Mouse (Mus musculus) limb, embryonic 10.5 days (tissue): ENCODE measurements around the gene Pabpc4. TPM values are rescaled to one million over a fixed set of nuclear protein-coding genes. Genes with fewer than 3 reads are reported as not detected.
"Not testable (repeated sequence)": the region's sequence is repeated elsewhere in the genome, so short reads cannot be mapped to it uniquely, and the experiment has no call there.

Experiments used
- DNase-seq: peaks from one replicate; pipeline ENCODE4 v3.0.0-alpha.2; 2017; ENCODE audit warnings: low spot score
- H3K27ac ChIP-seq: fragments of 300-500 bp; sonication (generic); 2 replicates; pipeline ENCODE4 v1.5.1; 2016; ENCODE audit warnings: mild to moderate bottlenecking
- H3K27me3 ChIP-seq: fragments of 300-500 bp; sonication (generic); 2 replicates; pipeline ENCODE4 v1.6.1; 2016; ENCODE audit warnings: low read depth, mild to moderate bottlenecking; ENCODE audit not compliant: poor library complexity, severe bottlenecking
- H3K36me3 ChIP-seq: fragments of 300-500 bp; sonication (generic); 2 replicates; pipeline ENCODE4 v1.6.1; 2016; ENCODE audit warnings: mild to moderate bottlenecking, moderate library complexity
- H3K4me1 ChIP-seq: fragments of 300-500 bp; sonication (generic); 2 replicates; pipeline ENCODE4 v1.6.1; 2016
- H3K4me3 ChIP-seq: fragments of 300-500 bp; sonication (generic); 2 replicates; pipeline ENCODE4 v1.5.1; 2016; ENCODE audit warnings: mild to moderate bottlenecking, moderate library complexity
- H3K9me3 ChIP-seq: fragments of 300-500 bp; sonication (generic); replicated peaks from 2 replicates; pipeline ENCODE4 v1.6.1; 2016; ENCODE audit warnings: mild to moderate bottlenecking
- whole genome bisulfite sequencing: fragments of 180-500 bp; shearing (Covaris S2); methylation state at CpG from one replicate; pipeline ENCODE4 v1.1.7; 2016; 5-methylcytosine and 5-hydroxymethylcytosine counted together
- polyA plus RNA-seq: library from polyadenylated mRNA; unstranded; fragments of >200 nt; fragmentation: Nextera tagmentation; extraction: Ambion mirVana; gene quantifications from 2 replicates; pipeline ENCODE4 v1.2.1, GENCODE M21; 2016

The Pabpc4 gene
- polyA plus RNA-seq, 1 experiment from 2014 or later, result 54.1 TPM

DNA sequence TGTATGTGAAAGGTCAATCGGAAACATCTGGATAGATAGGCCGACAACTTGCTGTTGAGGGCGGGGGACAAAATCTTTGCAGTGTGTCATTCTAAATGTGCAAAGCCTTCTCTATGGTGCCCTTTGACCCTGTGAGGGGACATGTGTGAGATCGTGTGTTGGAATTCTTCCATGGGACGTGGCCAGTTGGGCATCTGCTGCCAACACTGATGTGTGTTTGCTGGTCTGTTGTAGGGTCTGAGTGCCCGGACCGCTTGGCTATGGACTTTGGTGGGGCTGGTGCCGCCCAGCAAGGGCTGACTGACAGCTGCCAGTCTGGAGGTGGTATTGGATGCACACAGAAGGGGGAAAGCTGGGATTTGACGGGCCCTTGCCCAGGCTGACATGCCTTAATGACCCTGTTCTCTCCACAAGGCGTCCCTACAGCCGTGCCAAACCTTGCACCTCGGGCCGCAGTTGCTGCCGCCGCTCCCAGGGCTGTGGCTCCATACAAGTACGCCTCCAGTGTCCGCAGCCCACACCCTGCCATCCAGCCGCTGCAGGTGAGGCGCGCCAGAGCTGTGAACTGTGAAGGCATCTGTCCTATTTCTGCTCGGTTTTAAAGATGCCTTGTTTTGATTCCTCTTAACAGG lies 33.5 kb downstream of the Pabpc4 start:
- 88% methylated on average over 21 of the region's 21 CpGs for WGBS

DNA sequence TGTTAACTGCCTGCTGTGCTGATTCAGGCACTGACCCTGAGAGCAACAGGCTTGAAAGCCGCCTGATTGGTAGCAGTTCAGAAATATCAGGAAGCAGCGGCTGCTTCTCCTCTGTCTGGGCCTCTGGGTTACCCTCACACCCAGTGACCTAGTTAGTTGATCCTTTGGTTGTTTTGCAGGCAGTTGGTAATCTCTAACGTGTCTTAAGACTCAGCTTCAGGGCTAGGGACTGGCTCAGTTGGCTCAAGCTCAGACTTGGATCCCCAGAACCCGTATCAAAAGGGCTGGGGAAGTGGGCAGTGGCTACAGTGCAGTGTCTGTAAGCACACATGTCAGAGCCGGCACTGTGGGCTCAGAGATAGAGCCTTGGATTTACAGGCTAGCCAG lies 34.0 kb downstream of the Pabpc4 start:
- Histone ChIP-seq H3K27me3 (no peaks in the 10 kb centered on the region), H3K36me3 (peaks cover 99% of the 10 kb centered on the region), H3K4me3 (no peak overlapping the region), H3K4me1 (no peaks in the 10 kb centered on the region), H3K9me3 (no peaks in the 10 kb centered on the region), H3K27ac (no peak overlapping the region)
- 90% methylated on average over 5 of the region's 5 CpGs for WGBS
- DNase-seq, result no peak

More for the DNA sequence above, 33.5 kb downstream of the Pabpc4 start:
- H3K9me3 ChIP-seq, result no peaks in the 10 kb centered on the region
- no peaks in the 10 kb centered on the region for H3K27me3 ChIP-seq
- no peak overlapping the region for H3K4me3 ChIP-seq
- H3K4me1 ChIP-seq, result no peaks in the 10 kb centered on the region
- H3K27ac ChIP-seq, result no peak overlapping the region
- no peak for DNase-seq
- peaks cover 99% of the 10 kb centered on the region for H3K36me3 ChIP-seq

DNA sequence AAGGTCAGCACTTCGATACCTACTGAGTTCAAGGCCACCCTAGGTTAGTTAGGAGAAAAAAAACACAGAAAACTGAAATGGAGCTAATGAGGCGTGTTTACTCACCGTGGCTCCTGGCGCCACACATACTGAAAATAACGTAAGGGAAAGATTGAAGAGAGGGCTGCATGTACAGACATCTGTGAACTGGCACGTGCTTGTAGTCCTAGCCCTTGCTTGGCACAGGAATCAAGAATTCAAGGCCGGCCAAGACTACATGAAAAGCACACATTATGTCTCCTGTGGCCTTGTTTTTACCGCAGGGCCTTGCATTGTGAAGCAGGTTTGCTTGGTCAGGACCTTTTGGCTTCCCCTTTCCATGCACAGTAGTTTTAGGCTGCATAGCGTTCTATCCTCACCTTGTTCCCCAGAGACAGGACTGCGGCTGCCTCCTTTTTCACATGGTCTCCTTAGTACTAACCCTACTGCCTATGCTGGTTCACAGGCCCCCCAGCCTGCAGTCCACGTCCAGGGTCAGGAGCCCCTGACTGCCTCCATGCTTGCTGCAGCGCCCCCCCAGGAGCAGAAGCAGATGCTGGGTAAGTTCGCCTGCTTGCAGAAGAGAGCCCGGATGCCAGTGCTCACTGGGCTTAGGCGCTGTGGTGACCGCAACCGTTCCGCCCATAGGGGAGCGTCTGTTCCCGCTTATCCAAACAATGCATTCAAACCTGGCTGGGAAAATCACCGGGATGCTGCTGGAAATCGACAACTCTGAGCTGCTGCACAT lies 35.2 kb downstream of the Pabpc4 start:
- Histone ChIP-seq H3K27ac (no peak overlapping the region), H3K27me3 (no peaks in the 10 kb centered on the region), H3K9me3 (no peaks in the 10 kb centered on the region), H3K4me1 (no peaks in the 10 kb centered on the region), H3K36me3 (peaks cover 99% of the 10 kb centered on the region), H3K4me3 (no peak overlapping the region)
- no peak for DNase-seq
- 96% methylated on average over 22 of the region's 22 CpGs for WGBS

DNA sequence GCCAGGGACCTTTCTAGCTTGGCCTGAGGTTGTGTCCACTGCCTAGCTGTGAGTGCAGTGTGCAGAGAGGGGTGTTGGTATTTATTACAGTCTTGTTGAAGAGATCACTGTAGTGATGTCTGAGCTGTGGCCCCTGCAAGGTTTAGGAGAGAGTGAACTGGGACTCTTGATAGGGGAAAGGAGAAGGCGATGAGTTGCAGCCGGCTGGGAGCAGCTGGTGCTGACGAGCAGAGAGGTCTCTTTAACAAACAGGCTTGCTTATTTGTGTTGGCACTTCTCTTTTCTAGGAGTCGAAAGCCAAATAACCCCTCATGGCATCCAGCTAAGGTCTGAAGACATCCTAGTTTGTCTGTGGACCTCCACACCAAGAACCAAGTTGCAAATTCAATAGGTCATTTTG lies 36.1 kb downstream of the Pabpc4 start:
- no peaks in the 10 kb centered on the region for H3K9me3 ChIP-seq
- no peak overlapping the region for H3K27ac ChIP-seq
- no peak for DNase-seq
- peaks cover 99% of the 10 kb centered on the region for H3K36me3 ChIP-seq
- H3K4me3 ChIP-seq, result no peak overlapping the region
- H3K4me1 ChIP-seq, result no peaks in the 10 kb centered on the region
- no peaks in the 10 kb centered on the region for H3K27me3 ChIP-seq
- 89% methylated on average over 4 of the region's 4 CpGs for WGBS

DNA sequence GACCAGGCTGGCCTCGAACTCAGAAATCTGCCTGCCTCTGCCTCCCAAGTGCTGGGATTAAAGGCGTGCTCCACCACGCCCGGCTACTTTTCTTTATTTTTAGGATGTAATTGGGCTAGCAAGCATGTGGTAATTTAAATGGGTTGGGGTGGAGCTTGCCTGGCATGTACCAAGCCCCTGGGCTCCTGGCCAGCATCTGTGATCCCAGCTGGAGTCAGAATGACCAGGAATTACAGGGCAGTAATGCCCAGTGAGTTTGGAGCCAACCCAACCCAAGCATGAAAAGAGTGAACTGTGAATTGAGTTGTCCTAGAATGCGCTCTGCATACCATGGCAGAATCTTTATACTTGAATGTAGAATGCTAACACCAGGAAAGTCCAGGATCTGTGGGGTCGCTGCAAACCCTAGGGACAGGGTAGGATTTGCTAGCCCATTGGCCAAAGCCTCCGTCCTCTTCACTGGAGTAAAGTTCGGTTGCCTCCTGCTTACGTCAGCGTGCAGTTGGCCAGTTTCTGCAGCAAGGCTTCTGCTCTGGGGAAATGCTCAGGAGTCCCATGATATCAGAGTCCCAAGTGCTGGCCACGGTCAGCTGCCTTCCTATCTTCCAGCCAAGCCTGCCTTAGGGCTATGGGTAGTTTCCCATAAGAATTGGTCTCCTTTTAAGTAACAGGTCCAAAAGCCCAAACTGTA lies 37.0 kb downstream of the Pabpc4 start:
- Histone ChIP-seq H3K9me3 (no peaks in the 10 kb centered on the region), H3K4me3 (no peak overlapping the region), H3K36me3 (peaks cover 99% of the 10 kb centered on the region), H3K4me1 (no peaks in the 10 kb centered on the region), H3K27me3 (no peaks in the 10 kb centered on the region), H3K27ac (no peak overlapping the region)
- WGBS, result 98% methylated on average over 11 of the region's 11 CpGs
- no peak for DNase-seq

DNA sequence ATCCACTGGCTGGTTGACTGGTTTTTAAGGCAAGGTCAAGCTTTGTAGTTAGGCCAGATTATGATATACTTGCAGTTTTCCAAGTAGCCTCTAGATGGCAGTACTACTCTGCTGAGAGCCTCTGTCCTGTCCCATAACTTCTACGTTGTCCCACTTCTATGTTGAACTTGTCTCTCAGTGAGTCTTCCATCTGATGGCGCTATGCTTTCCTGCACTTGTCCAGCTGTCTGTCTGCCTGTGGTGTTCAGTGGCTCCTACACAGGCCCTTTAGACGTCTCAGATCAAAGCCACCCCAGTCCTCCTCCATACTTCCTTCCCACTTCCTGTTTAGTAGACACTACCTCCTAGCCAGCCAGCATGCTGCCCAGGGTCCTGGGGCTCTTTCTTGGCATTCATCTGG lies 43.6 kb downstream of the Pabpc4 start:
- DNase-seq, result no peak
- 39% methylated on average over 3 of the region's 3 CpGs for WGBS
- H3K36me3 ChIP-seq, result peaks cover 55% of the 10 kb centered on the region
- peaks cover 15% of the 10 kb centered on the region for H3K4me1 ChIP-seq
- H3K4me3 ChIP-seq, result no peak overlapping the region
- no peak overlapping the region for H3K27ac ChIP-seq
- H3K27me3 ChIP-seq, result no peaks in the 10 kb centered on the region
- H3K9me3 ChIP-seq, result no peaks in the 10 kb centered on the region

DNA sequence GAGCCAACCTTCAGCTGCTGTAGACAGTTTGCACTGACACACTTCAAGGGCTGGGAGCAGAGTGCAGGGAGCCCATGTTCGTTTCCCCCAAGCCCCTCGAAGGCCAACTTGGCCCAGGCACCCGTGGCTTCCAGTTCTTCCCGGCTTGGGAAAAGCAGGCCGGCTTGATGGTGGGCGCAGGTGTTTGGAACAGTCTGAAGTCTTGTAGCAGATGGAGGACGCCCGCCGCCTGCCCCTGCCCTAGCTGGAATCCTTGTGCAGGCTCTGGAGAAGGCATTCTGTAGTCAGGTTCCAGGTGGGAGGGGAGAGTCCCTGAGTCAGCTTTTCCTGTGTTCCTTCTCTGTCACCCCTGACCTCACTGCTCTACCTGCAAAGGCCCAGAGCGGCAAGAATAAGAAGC lies 44.8 kb downstream of the Pabpc4 start:
- Histone ChIP-seq H3K4me3 (no peak overlapping the region), H3K36me3 (peaks cover 42% of the 10 kb centered on the region), H3K4me1 (peaks cover 15% of the 10 kb centered on the region), H3K27ac (peak overlapping the region; percentile 30; the same call in 1 of the 2 replicates), H3K9me3 (no peaks in the 10 kb centered on the region), H3K27me3 (no peaks in the 10 kb centered on the region)
- WGBS, result 87% methylated on average over 10 of the region's 10 CpGs
- no peak for DNase-seq

DNA sequence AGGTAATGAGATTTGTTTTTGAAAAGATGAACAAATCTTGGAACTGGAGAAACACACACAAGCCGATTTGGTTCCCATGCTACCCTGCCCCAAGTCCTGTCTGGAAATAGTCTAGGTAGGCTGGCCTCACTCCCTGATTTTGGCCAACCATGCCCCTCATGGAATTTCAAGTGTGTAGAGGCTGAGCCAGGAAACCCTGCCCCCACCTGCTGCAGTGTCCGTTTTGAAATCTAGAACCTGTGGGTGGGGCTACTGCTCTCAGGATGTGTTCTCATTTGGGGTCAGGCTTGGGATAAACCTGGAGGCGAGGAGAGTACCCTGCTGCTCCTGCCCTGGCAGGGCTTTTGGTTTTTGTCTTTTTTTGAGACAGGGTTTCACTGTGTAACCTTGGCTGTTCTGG lies 46.1 kb downstream of the Pabpc4 start:
- no peak overlapping the region for H3K27ac ChIP-seq
- peaks cover 30% of the 10 kb centered on the region for H3K36me3 ChIP-seq
- 58% methylated on average over 3 of the region's 3 CpGs for WGBS
- no peak overlapping the region for H3K4me3 ChIP-seq
- peaks cover 15% of the 10 kb centered on the region for H3K4me1 ChIP-seq
- no peaks in the 10 kb centered on the region for H3K27me3 ChIP-seq
- no peak for DNase-seq
- no peaks in the 10 kb centered on the region for H3K9me3 ChIP-seq

DNA sequence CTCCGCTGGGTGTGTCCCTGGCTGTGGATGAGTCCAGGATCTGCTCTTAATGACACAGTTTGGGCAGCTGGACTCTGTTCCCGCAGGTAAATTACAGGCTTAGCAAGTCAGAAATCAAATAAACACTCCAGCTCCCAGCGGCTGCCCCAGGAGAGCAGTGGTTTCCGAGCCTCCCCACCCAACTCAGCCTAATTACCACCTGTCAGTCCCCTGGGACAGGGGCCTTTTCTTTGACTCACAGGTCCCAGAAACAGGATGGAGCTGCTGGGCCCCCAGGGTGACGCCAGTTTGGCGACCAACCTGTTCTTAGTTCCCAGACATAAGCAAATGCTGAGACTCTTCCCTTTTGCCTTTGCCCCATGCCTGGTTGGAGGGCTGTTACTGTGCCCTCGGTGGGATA lies 49.7 kb downstream of the Pabpc4 start:
- peaks cover 16% of the 10 kb centered on the region for H3K4me1 ChIP-seq
- 74% methylated on average over 7 of the region's 7 CpGs for WGBS
- H3K27ac ChIP-seq, result no peak overlapping the region
- no peak for DNase-seq
- H3K4me3 ChIP-seq, result no peak overlapping the region
- H3K9me3 ChIP-seq, result no peaks in the 10 kb centered on the region
- no peaks in the 10 kb centered on the region for H3K27me3 ChIP-seq
- peaks cover 9% of the 10 kb centered on the region for H3K36me3 ChIP-seq

DNA sequence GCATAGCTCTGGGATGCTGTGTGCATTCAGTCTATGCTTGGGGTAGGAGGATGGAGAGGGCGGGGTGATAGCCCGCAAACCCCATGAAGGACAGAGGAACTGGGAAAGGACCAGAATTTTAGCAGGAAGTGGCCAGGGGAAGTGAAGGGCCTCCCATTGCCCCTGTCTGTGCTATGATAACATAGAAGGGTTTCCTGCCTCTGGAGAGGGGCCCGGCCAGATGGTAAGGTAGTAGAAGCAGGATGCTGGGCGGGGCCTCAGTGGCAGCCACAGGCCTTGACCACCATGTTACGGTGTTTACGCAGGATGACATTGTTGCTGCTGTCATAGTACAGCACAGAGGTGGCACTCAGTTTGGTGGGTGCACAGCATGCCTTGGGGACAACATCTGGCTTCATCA lies 50.9 kb downstream of the Pabpc4 start:
- H3K27ac ChIP-seq, result no peak overlapping the region
- 87% methylated on average over 6 of the region's 6 CpGs for WGBS
- no peak for DNase-seq
- H3K27me3 ChIP-seq, result no peaks in the 10 kb centered on the region
- H3K36me3 ChIP-seq, result no peaks in the 10 kb centered on the region; the same call in 1 of the 2 replicates
- peaks cover 12% of the 10 kb centered on the region for H3K4me1 ChIP-seq
- H3K4me3 ChIP-seq, result no peak overlapping the region
- no peaks in the 10 kb centered on the region for H3K9me3 ChIP-seq

DNA sequence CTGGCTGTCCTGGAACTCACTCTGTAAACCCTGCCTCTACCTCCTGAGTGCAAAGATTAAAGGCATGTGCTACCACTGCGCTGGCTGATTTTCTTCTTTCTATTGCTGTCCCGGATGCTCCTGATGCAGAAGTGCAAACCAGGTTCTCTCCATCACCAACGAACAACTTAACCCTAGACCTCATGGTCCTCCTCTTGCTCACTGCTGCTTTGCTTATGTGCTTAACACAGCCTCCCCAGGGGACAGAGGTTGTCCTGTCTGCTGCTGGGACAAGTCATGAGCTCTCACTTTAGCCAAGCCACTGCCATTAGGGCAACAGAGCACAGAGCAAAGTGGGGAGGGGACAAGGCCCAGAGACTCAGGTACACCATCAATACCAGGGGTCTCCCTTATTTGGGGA lies 52.3 kb downstream of the Pabpc4 start:
- no peak for DNase-seq
- no peak overlapping the region; the same call in 1 of the 2 replicates for H3K27ac ChIP-seq
- no peaks in the 10 kb centered on the region; the same call in 1 of the 2 replicates for H3K36me3 ChIP-seq
- no peaks in the 10 kb centered on the region for H3K27me3 ChIP-seq
- peaks cover 6% of the 10 kb centered on the region for H3K4me1 ChIP-seq
- H3K9me3 ChIP-seq, result no peaks in the 10 kb centered on the region
- WGBS, result 88% methylated on average over 3 of the region's 3 CpGs
- no peak overlapping the region for H3K4me3 ChIP-seq

DNA sequence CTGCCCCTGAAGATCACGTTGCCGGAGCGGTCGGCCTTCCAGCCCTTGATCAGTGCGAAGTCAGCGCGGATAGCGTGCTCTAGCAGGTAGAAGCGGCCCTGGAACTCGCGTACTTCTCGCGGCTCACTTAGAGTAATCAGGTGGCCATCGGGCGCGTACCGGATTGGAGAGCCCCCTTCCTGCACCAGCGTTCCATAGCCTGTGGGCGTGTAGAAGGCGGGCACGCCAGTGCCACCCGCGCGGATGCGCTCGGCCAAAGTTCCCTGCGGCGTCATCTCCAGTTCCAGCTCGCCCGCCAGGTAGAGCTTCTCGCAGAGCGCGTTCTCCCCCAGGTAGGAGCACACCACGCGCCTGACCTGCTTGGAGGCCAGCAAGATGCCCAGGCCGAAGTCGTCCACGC lies 60.8 kb downstream of the Pabpc4 start:
- not testable (repeated sequence) for H3K9me3 ChIP-seq, H3K36me3 ChIP-seq, H3K27ac ChIP-seq, DNase-seq
- WGBS, result 14% methylated on average over 21 of the region's 38 CpGs
- Histone ChIP-seq H3K4me1 (peaks cover 12% of the 10 kb centered on the region), H3K27me3 (peaks cover 44% of the 10 kb centered on the region), H3K4me3 (peak overlapping the region; percentile 43)

DNA sequence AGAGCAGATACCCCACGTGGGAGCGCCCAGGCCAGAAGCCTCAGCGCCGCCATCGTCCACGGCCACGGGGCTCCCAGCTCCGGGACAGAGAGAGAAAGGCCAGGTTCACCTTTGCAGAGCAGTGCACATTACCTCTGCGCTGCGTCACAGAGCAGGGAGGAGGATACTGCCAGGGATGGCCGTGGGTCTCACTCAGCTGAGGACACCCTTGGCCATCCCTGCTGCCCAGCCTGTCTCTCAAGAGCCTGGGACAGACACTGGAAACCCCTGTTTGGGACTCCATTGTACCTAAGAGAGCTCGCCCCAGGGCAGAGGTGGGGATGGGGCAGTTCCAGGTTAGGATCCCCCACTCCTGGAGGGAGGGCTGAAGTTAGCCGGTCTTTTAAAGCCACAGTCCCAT lies 61.4 kb downstream of the Pabpc4 start, which contains the start of gene Oxct2a:
Gene Oxct2a, minus strand, starts transcription at position 101 of the 400 bp plus-strand sequence.
- peaks cover 12% of the 10 kb centered on the region for H3K4me1 ChIP-seq
- H3K9me3 ChIP-seq, result no peaks in the 10 kb centered on the region
- H3K36me3 ChIP-seq, result no peaks in the 10 kb centered on the region
- no peak within 1 kb of the TSS for H3K27ac ChIP-seq
- peak; percentile 47 for DNase-seq
- H3K4me3 ChIP-seq, result peak within 1 kb of the TSS; percentile 43
- WGBS, result 11% methylated on average over 13 of the region's 13 CpGs
- H3K27me3 ChIP-seq, result peaks cover 44% of the 10 kb centered on the region
